Mouse (Mus musculus) heart, embryonic 14.5 days (tissue): ENCODE measurements around the gene Gcnt2. TPM values are rescaled to one million over a fixed set of nuclear protein-coding genes. Genes with fewer than 3 reads are reported as not detected.
"Not testable (repeated sequence)": the region's sequence is repeated elsewhere in the genome, so short reads cannot be mapped to it uniquely, and the experiment has no call there.

ENCODE experiments used
- ATAC-seq: fragments of 200-750 bp; cut with Nextera tagmentation; 2 replicates; pipeline ENCODE4 v1.8.0; 2017; ENCODE audit warnings: low read depth, moderate TSS enrichment; ENCODE audit not compliant: insufficient number of reproducible peaks, insufficient read depth, low FRiP score
- H3K27ac ChIP-seq, 2 experiments: fragments of 200-500 bp in 1 of 2; fragments of 300-500 bp in 1 of 2; sonication (generic) in 1 of 2; replicated peaks in 1 of 2; 2 replicates each; pipeline ENCODE4 v1.5.1; 2012 to 2014; ENCODE audit warnings: low read depth in 2 of 2, low read length in 2 of 2, control low read depth in 1 of 2, mild to moderate bottlenecking in 1 of 2, mixed read lengths in 1 of 2; ENCODE audit not compliant: control insufficient read depth in 1 of 2, insufficient read depth in 1 of 2
- H3K27me3 ChIP-seq: fragments of 300-500 bp; sonication (generic); 2 replicates; pipeline ENCODE4 v1.6.1; 2014; ENCODE audit warnings: mild to moderate bottlenecking, low read length, control low read depth; ENCODE audit not compliant: control insufficient read depth, insufficient read depth
- H3K36me3 ChIP-seq: fragments of 300-500 bp; sonication (generic); 2 replicates; pipeline ENCODE4 v1.6.1; 2014; ENCODE audit warnings: mild to moderate bottlenecking, control low read depth, low read length, mixed read lengths; ENCODE audit not compliant: control insufficient read depth, insufficient read depth
- H3K4me1 ChIP-seq, 2 experiments: fragments of 200-500 bp in 1 of 2; fragments of 300-500 bp in 1 of 2; sonication (generic) in 1 of 2; 2 replicates each; pipeline ENCODE4 v1.6.1; 2012 to 2014; ENCODE audit warnings: low read length in 2 of 2, control low read depth in 1 of 2, mixed read lengths in 1 of 2; ENCODE audit not compliant: control insufficient read depth in 2 of 2, insufficient read depth in 2 of 2
- H3K4me2 ChIP-seq: fragments of 300-500 bp; sonication (generic); 2 replicates; pipeline ENCODE4 v1.6.1; 2014; ENCODE audit warnings: mild to moderate bottlenecking, low read length
- H3K4me3 ChIP-seq, 2 experiments: fragments of 200-500 bp in 1 of 2; fragments of 300-500 bp in 1 of 2; sonication (generic) in 1 of 2; 2 replicates each; pipeline ENCODE4 v1.5.1; 2012 to 2014; ENCODE audit warnings: low read length in 2 of 2, mild to moderate bottlenecking in 2 of 2, control low read depth in 1 of 2, low read depth in 1 of 2, moderate library complexity in 1 of 2; ENCODE audit not compliant: control insufficient read depth in 1 of 2, insufficient read depth in 1 of 2
- H3K9ac ChIP-seq: fragments of 300-500 bp; sonication (generic); 2 replicates; pipeline ENCODE4 v1.6.1; 2014; ENCODE audit warnings: mild to moderate bottlenecking, low read length
- H3K9me3 ChIP-seq: fragments of 300-500 bp; sonication (generic); 2 replicates; pipeline ENCODE4 v1.6.1; 2016; ENCODE audit warnings: low read length, control low read depth; ENCODE audit not compliant: control insufficient read depth
- WGBS: fragments of 180-500 bp; shearing (Covaris S2); extraction: QIAGEN DNeasy Blood & Tissue Kit; methylation state at CpG from one replicate; pipeline ENCODE4 v1.1.7; 2014; 5-methylcytosine and 5-hydroxymethylcytosine counted together
- polyA plus RNA-seq: library from polyadenylated mRNA; unstranded; fragments of >200 nt; fragmentation: Nextera tagmentation; extraction: Ambion mirVana; gene quantifications from 2 replicates; pipeline ENCODE4 v1.2.1, GENCODE M21; 2014

Gene Gcnt2
- polyA plus RNA-seq, 1 experiment from 2014 or later: 4.8 TPM

GRCm38 (mm10) chr13:40931871-40932270, 72.3 kb downstream of the Gcnt2 start:
- H3K9ac ChIP-seq, H3K27ac ChIP-seq, ATAC-seq, H3K9me3 ChIP-seq, H3K4me1 ChIP-seq, H3K4me2 ChIP-seq, H3K27me3 ChIP-seq, H3K36me3 ChIP-seq, H3K4me3 ChIP-seq: not testable (repeated sequence)
- no CpG with 5 or more reads among the region's 2 CpGs for WGBS

- no peak overlapping the region for H3K9ac ChIP-seq
- H3K9me3 ChIP-seq: no peaks in the 10 kb centered on the region
- WGBS: 75% methylated on average over 5 of the region's 5 CpGs
- no peaks in the 10 kb centered on the region for H3K36me3 ChIP-seq
- no peak overlapping the region for H3K4me2 ChIP-seq
- H3K4me1 ChIP-seq: peaks cover 0 to 10% of the 10 kb centered on the region in 2 experiments; a peak in 2 of 4 replicates
- no peak overlapping the region for H3K4me3 ChIP-seq
- H3K27me3 ChIP-seq: no peaks in the 10 kb centered on the region
- H3K27ac ChIP-seq: no peak overlapping the region
- no peak for ATAC-seq
Observed at GRCm38 (mm10) chr13:40932573-40932972, 73.0 kb downstream of the Gcnt2 start.

- Histone ChIP-seq H3K4me3 (no peak overlapping the region), H3K27me3 (no peaks in the 10 kb centered on the region), H3K9ac (no peak overlapping the region), H3K9me3 (no peaks in the 10 kb centered on the region), H3K4me1 (peaks cover 7 to 25% of the 10 kb centered on the region in 2 experiments), H3K36me3 (no peaks in the 10 kb centered on the region), H3K27ac (no peak overlapping the region), H3K4me2 (no peak overlapping the region)
- no peak for ATAC-seq
- WGBS: 60% methylated on average over 3 of the region's 3 CpGs
Observed at GRCm38 (mm10) chr13:40934341-40934740, 74.8 kb downstream of the Gcnt2 start.

GRCm38 (mm10) chr13:40937586-40937985, 78.0 kb downstream of the Gcnt2 start:
- Histone ChIP-seq H3K9me3 (no peaks in the 10 kb centered on the region), H3K27me3 (no peaks in the 10 kb centered on the region), H3K4me2 (no peak overlapping the region), H3K27ac (no peak overlapping the region), H3K4me1 (peaks cover 8 to 20% of the 10 kb centered on the region in 2 experiments), H3K9ac (no peak overlapping the region), H3K4me3 (no peak overlapping the region), H3K36me3 (no peaks in the 10 kb centered on the region)
- ATAC-seq: no peak
- WGBS: 95% methylated on average over 5 of the region's 5 CpGs

- Histone ChIP-seq H3K4me1 (peaks cover 9 to 21% of the 10 kb centered on the region in 2 experiments), H3K4me2 (peak overlapping the region; percentile 8; the same call in 1 of the 2 replicates), H3K27me3 (no peaks in the 10 kb centered on the region), H3K9ac (no peak overlapping the region), H3K36me3 (no peaks in the 10 kb centered on the region), H3K9me3 (no peaks in the 10 kb centered on the region), H3K27ac (peak overlapping the region; percentile 64 to 81), H3K4me3 (no peak overlapping the region)
- WGBS: 47% methylated on average over 11 of the region's 11 CpGs
- ATAC-seq: no peak
Observed at GRCm38 (mm10) chr13:40938485-40939357, 79.2 kb downstream of the Gcnt2 start.

GRCm38 (mm10) chr13:40943066-40943465, 83.5 kb downstream of the Gcnt2 start:
- Histone ChIP-seq H3K4me3 (no peak overlapping the region), H3K4me2 (no peak overlapping the region), H3K9ac (no peak overlapping the region), H3K27ac (no peak overlapping the region), H3K27me3 (no peaks in the 10 kb centered on the region), H3K36me3 (no peaks in the 10 kb centered on the region), H3K4me1 (peaks cover 25 to 34% of the 10 kb centered on the region in 2 experiments), H3K9me3 (no peaks in the 10 kb centered on the region)
- no peak for ATAC-seq
- 79% methylated on average over 1 of the region's 1 CpGs for whole genome bisulfite sequencing

- peaks cover 22 to 27% of the 10 kb centered on the region in 2 experiments for H3K4me1 ChIP-seq
- H3K4me2 ChIP-seq: no peak overlapping the region
- H3K4me3 ChIP-seq: no peak overlapping the region
- 24% methylated on average over 5 of the region's 5 CpGs for WGBS
- H3K27me3 ChIP-seq: no peaks in the 10 kb centered on the region
- no peaks in the 10 kb centered on the region for H3K36me3 ChIP-seq
- ATAC-seq: no peak
- H3K27ac ChIP-seq: no peak overlapping the region
- H3K9me3 ChIP-seq: no peaks in the 10 kb centered on the region
- no peak overlapping the region for H3K9ac ChIP-seq
Observed at GRCm38 (mm10) chr13:40943936-40944335, 84.4 kb downstream of the Gcnt2 start.
